Mouse (Mus musculus) lung, postnatal 25 days (tissue): ENCODE measurements around the gene Hoxb1.

ENCODE experiments used
- DNase-seq: peaks from one replicate; pipeline ENCODE4 v3.0.0; 2022; ENCODE audit warnings: low spot score

Gene Hoxb1

GRCm38 (mm10) chr11:96350341-96350624 is 15.3 kb upstream of the Hoxb1 start, which contains the start of gene Hoxb2:
Hoxb2 (plus strand) TSS chr11:96350525.
- DNase-seq = no peak

GRCm38 (mm10) chr11:96350791-96351190 is 14.8 kb upstream of the Hoxb1 start:
- no peak for DNase-seq

GRCm38 (mm10) chr11:96351312-96351711 is 14.2 kb upstream of the Hoxb1 start:
- no peak for DNase-seq

GRCm38 (mm10) chr11:96351831-96352230 is 13.7 kb upstream of the Hoxb1 start:
- peak; percentile 77 for DNase-seq

GRCm38 (mm10) chr11:96352691-96353521 is 12.6 kb upstream of the Hoxb1 start:
- no peak for DNase-seq

- DNase-seq = no peak
Measured at GRCm38 (mm10) chr11:96353522-96353841, 12.1 kb upstream of the Hoxb1 start.

GRCm38 (mm10) chr11:96353939-96354338 is 11.6 kb upstream of the Hoxb1 start:
- no peak for DNase-seq

GRCm38 (mm10) chr11:96354376-96354775 is 11.2 kb upstream of the Hoxb1 start:
- no peak for DNase-seq

GRCm38 (mm10) chr11:96354801-96355311 is 10.7 kb upstream of the Hoxb1 start:
- no peak for DNase-seq

- DNase-seq = no peak
Measured at GRCm38 (mm10) chr11:96363807-96364206, 1.7 kb upstream of the Hoxb1 start.

GRCm38 (mm10) chr11:96366092-96367041 is 815 bp downstream of the Hoxb1 start:
- no peak for DNase-seq

GRCm38 (mm10) chr11:96367141-96367540 is 1.6 kb downstream of the Hoxb1 start:
- DNase-seq = no peak

- no peak for DNase-seq
Measured at GRCm38 (mm10) chr11:96368686-96369085, 3.1 kb downstream of the Hoxb1 start.

GRCm38 (mm10) chr11:96369140-96369539 is 3.6 kb downstream of the Hoxb1 start:
- no peak for DNase-seq

GRCm38 (mm10) chr11:96371726-96372125 is 6.2 kb downstream of the Hoxb1 start:
- no peak for DNase-seq

GRCm38 (mm10) chr11:96372519-96372918 is 7.0 kb downstream of the Hoxb1 start:
- DNase-seq = no peak

- no peak for DNase-seq
Measured at GRCm38 (mm10) chr11:96374810-96375209, 9.3 kb downstream of the Hoxb1 start.

- DNase-seq = no peak
Measured at GRCm38 (mm10) chr11:96383381-96383780, 17.8 kb downstream of the Hoxb1 start.

- DNase-seq = no peak
Measured at GRCm38 (mm10) chr11:96387635-96388034, 22.1 kb downstream of the Hoxb1 start.

- peak; percentile 24 for DNase-seq
Measured at GRCm38 (mm10) chr11:96396772-96397626, 31.4 kb downstream of the Hoxb1 start.

- DNase-seq = no peak
Measured at GRCm38 (mm10) chr11:96397806-96398335, 32.3 kb downstream of the Hoxb1 start.

- DNase-seq = peak; percentile 39
Measured at GRCm38 (mm10) chr11:96399923-96400322, 34.4 kb downstream of the Hoxb1 start.
